Mouse (Mus musculus): ENCODE data around the gene Wfdc21. TPM values are rescaled to one million over a fixed set of nuclear protein-coding genes. Genes with fewer than 3 reads are reported as not detected.
A peak's percentile ranks its signal among the peaks of the same experiment; 100 is the strongest.

Wfdc21 gene
- total and polyA plus RNA-seq, 2 experiments: 2,463 to 3,004 TPM

DNA sequence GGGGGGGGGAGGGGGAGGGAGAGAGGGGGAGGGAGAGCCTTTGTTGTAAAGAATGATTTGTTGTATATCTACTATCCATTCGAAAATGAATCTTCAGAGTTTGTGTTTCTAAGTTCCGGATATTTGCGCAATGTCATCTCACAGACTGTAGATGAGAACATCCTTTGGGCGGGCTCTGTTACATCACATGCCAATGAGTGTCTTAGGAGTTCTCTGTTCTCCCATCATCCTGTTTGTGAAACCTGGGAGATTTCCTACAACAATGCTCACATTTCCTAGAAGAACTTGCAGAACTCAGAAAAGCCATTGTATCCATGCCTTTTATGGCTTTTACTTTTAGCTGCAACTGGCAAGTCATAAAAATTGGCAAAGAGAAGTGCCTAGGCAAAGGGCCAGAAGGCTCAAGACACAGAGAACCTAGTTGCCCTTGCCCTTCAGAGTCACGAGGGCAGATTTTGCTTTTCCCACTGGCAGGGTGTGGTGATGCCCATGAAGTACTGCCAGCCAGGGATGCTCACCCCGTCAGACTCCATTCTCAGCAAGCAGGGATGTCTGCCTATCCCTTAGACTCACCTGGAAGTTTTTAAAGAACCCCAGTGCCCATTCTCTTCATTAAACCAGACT, 29.6 kb upstream of the Wfdc21 start:
- no peak for DNase-seq (ENCODE audit: extremely low read depth, low read depth, low spot score)
- WGBS: 77% methylated on average over 6 of the region's 6 CpGs

GRCm38 (mm10) chr11:83720766-83721165, 26.0 kb upstream of the Wfdc21 start:
- H3K79me2 ChIP-seq (ENCODE audit: control insufficient read depth, insufficient read depth, low read length): no peaks in the 10 kb centered on the region
- no peak overlapping the region for H3K27ac ChIP-seq (replicated peaks; ENCODE audit: insufficient read depth, low read depth, low read length)
- no peaks in the 10 kb centered on the region for H3K27me3 ChIP-seq (ENCODE audit: control insufficient read depth, insufficient read depth, low read length)
- no peak overlapping the region for H3K9ac ChIP-seq (ENCODE audit: low read depth, low read length)
- no peak overlapping the region for H3K4me3 ChIP-seq (ENCODE audit: insufficient read depth, low read depth, low read length)
- H3K4me1 ChIP-seq (ENCODE audit: control insufficient read depth, insufficient read depth, low read length): peaks cover 4% of the 10 kb centered on the region; the same call in 1 of the 2 replicates
- H3K36me3 ChIP-seq (ENCODE audit: control insufficient read depth, insufficient read depth, low read length): no peaks in the 10 kb centered on the region
- TF ChIP-seq CTCF (IDR thresholded peaks at IDR 0.05; ENCODE audit: low read depth, low read length) (no peak), POLR2A (IDR thresholded peaks at IDR 0.05; ENCODE audit: extremely low read depth, insufficient read depth, low read length) (no peak)
- DNase-seq (ENCODE audit: extremely low read depth, low read depth, low spot score): peak; percentile 75

More for the DNA sequence above, 29.6 kb upstream of the Wfdc21 start:
- Histone ChIP-seq H3K36me3 (ENCODE audit: control insufficient read depth, insufficient read depth, low read length) (no peaks in the 10 kb centered on the region), H3K9ac (ENCODE audit: low read depth, low read length) (no peak overlapping the region), H3K27ac (replicated peaks; ENCODE audit: insufficient read depth, low read depth, low read length) (no peak overlapping the region), H3K79me2 (ENCODE audit: control insufficient read depth, insufficient read depth, low read length) (no peaks in the 10 kb centered on the region), H3K27me3 (ENCODE audit: control insufficient read depth, insufficient read depth, low read length) (no peaks in the 10 kb centered on the region), H3K4me1 (ENCODE audit: control insufficient read depth, insufficient read depth, low read length) (peaks cover 4% of the 10 kb centered on the region; the same call in 1 of the 2 replicates), H3K4me3 (ENCODE audit: insufficient read depth, low read depth, low read length) (no peak overlapping the region)
- TF ChIP-seq CTCF (IDR thresholded peaks at IDR 0.05; ENCODE audit: low read depth, low read length) (no peak), POLR2A (IDR thresholded peaks at IDR 0.05; ENCODE audit: extremely low read depth, insufficient read depth, low read length) (no peak)

GRCm38 (mm10) chr11:83728757-83729432, 17.8 kb upstream of the Wfdc21 start:
- Histone ChIP-seq H3K4me3 (ENCODE audit: insufficient read depth, low read depth, low read length) (no peak overlapping the region), H3K27ac (replicated peaks; ENCODE audit: insufficient read depth, low read depth, low read length) (no peak overlapping the region), H3K27me3 (ENCODE audit: control insufficient read depth, insufficient read depth, low read length) (no peaks in the 10 kb centered on the region), H3K9ac (ENCODE audit: low read depth, low read length) (no peak overlapping the region), H3K4me1 (ENCODE audit: control insufficient read depth, insufficient read depth, low read length) (no peaks in the 10 kb centered on the region), H3K79me2 (ENCODE audit: control insufficient read depth, insufficient read depth, low read length) (no peaks in the 10 kb centered on the region), H3K36me3 (ENCODE audit: control insufficient read depth, insufficient read depth, low read length) (no peaks in the 10 kb centered on the region)
- no peak for DNase-seq (ENCODE audit: extremely low read depth, low read depth, low spot score)
- TF ChIP-seq POLR2A (IDR thresholded peaks at IDR 0.05; ENCODE audit: extremely low read depth, insufficient read depth, low read length) (no peak), CTCF (IDR thresholded peaks at IDR 0.05; ENCODE audit: low read depth, low read length) (peak; percentile 35)
- WGBS: 58% methylated on average over 3 of the region's 3 CpGs

DNA sequence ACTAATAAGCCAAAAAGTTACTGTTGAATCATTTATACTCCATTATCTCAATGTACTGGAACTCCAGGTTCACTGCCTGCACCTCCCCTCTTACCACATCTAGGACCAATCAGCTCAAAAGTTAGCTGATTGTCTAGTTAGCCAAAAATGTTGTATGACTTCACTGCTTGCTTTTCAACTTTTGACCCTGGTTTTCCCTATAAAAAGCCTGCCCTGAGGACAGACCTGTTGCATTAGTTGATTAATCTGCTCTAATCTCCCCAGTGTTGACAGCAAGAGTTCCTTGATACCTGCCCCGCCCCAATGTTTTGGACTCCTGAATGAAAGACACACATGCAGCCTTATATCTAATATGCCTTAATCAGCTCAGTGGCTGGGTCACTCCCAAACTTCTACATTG, 15.6 kb upstream of the Wfdc21 start:
- TF ChIP-seq POLR2A (IDR thresholded peaks at IDR 0.05; ENCODE audit: extremely low read depth, insufficient read depth, low read length) (no peak), CTCF (IDR thresholded peaks at IDR 0.05; ENCODE audit: low read depth, low read length) (no peak)
- no peaks in the 10 kb centered on the region for H3K27me3 ChIP-seq (ENCODE audit: control insufficient read depth, insufficient read depth, low read length)
- 86% methylated on average over 1 of the region's 1 CpGs for WGBS
- no peak overlapping the region for H3K4me3 ChIP-seq (ENCODE audit: insufficient read depth, low read depth, low read length)
- no peaks in the 10 kb centered on the region for H3K79me2 ChIP-seq (ENCODE audit: control insufficient read depth, insufficient read depth, low read length)
- no peak overlapping the region for H3K27ac ChIP-seq (replicated peaks; ENCODE audit: insufficient read depth, low read depth, low read length)
- DNase-seq (ENCODE audit: extremely low read depth, low read depth, low spot score): peak; percentile 75
- H3K36me3 ChIP-seq (ENCODE audit: control insufficient read depth, insufficient read depth, low read length): no peaks in the 10 kb centered on the region
- H3K4me1 ChIP-seq (ENCODE audit: control insufficient read depth, insufficient read depth, low read length): no peaks in the 10 kb centered on the region
- no peak overlapping the region for H3K9ac ChIP-seq (ENCODE audit: low read depth, low read length)

- Histone ChIP-seq H3K79me2 (ENCODE audit: control insufficient read depth, insufficient read depth, low read length) (no peaks in the 10 kb centered on the region), H3K4me3 (ENCODE audit: insufficient read depth, low read depth, low read length) (no peak overlapping the region), H3K27ac (replicated peaks; ENCODE audit: insufficient read depth, low read depth, low read length) (no peak overlapping the region), H3K4me1 (ENCODE audit: control insufficient read depth, insufficient read depth, low read length) (peaks cover 8% of the 10 kb centered on the region), H3K9ac (ENCODE audit: low read depth, low read length) (no peak overlapping the region), H3K27me3 (ENCODE audit: control insufficient read depth, insufficient read depth, low read length) (no peaks in the 10 kb centered on the region), H3K36me3 (ENCODE audit: control insufficient read depth, insufficient read depth, low read length) (no peaks in the 10 kb centered on the region)
- DNase-seq (ENCODE audit: extremely low read depth, low read depth, low spot score): peak; percentile 72
- WGBS: 33% methylated on average over 5 of the region's 5 CpGs
- TF ChIP-seq CTCF (IDR thresholded peaks at IDR 0.05; ENCODE audit: low read depth, low read length) (peak; percentile 28; the same call in 1 of the 2 replicates), POLR2A (IDR thresholded peaks at IDR 0.05; ENCODE audit: extremely low read depth, insufficient read depth, low read length) (no peak)
These were observed 13.6 kb upstream of the Wfdc21 start for GRCm38 (mm10) chr11:83733071-83733640.
